ENCODE assay signal across 24 mouse cellular contexts in the genomic region with DNA sequence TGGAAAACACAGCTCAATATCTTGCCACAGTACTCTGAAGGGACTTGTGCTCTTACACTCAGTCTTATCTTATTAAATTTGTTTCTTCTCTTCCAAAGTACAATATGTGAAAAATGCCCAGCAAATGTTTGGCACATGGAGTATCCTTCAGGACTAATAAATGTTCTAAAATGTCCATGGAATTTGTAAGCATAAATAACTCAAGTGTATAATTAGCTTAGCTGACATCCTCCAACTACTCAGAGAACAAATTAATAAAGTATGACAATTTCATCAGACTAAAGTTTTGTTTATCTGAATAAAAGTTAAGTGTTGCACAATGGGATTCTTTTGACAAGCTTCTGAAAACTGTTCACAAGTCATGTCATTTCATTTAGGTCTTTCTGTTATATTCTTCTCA.
DNase-seq lines count a peak whose midpoint lies in the region; ATAC-seq and TF ChIP-seq lines count a peak whose summit lies in the region.
"Had no signal": no experiment of that assay in that cellular context is flagged by ENCODE, and none has a peak within 500 bp of the region (broad histone marks: within the 10 kb centered on the region; RNA-seq: fewer than 3 reads in every experiment).

No protein-coding gene starts in this region.

- 0 out of 2 replicates have a peak, but pooled peaks have one; percentile 8 for TF ChIP-seq EP300 in liver, postnatal 0 days (IDR thresholded peaks at IDR 0.05; ENCODE audit: low read depth)

- H3K4me1 ChIP-seq in liver, postnatal 0 days (ENCODE audit: insufficient read depth): no peaks in the 10 kb centered on the region
- H3K4me1 ChIP-seq in lung, embryonic 16.5 days (replicated peaks; ENCODE audit: control insufficient read depth, insufficient read depth, low read length): no peaks in the 10 kb centered on the region
- no peaks in the 10 kb centered on the region; the same call in 1 of the 2 replicates for H3K4me1 ChIP-seq in lung, adult 2 months (ENCODE audit: control insufficient read depth, insufficient read depth, low read length)
- H3K4me1 ChIP-seq: embryonic facial prominence, embryonic 10.5 days; embryonic facial prominence, embryonic 12.5 days; forebrain, embryonic 13.5 days; forebrain, embryonic 15.5 days had no signal

- no peaks in the 10 kb centered on the region for H3K36me3 ChIP-seq in liver, postnatal 0 days (replicated peaks; ENCODE audit: insufficient read depth, low read length)
- H3K36me3 ChIP-seq in lung, embryonic 16.5 days (ENCODE audit: control insufficient read depth, insufficient read depth, low read length): no peaks in the 10 kb centered on the region
- H3K36me3 ChIP-seq: embryonic facial prominence, embryonic 10.5 days; embryonic facial prominence, embryonic 12.5 days; forebrain, embryonic 15.5 days; G1E had no signal

- ATAC-seq in liver, postnatal 0 days: no peak
- ATAC-seq in lung, embryonic 16.5 days (ENCODE audit: low read depth): peak; percentile 51; the same call in 1 of the 2 replicates
- ATAC-seq: CD4-positive, CD25-positive, alpha-beta regulatory T cell, adult 4 months; forebrain, embryonic 13.5 days; forebrain, embryonic 15.5 days; Patski had no signal

- no peak overlapping the region for H3K27ac ChIP-seq in liver, postnatal 0 days (ENCODE audit: low read depth)
- H3K27ac ChIP-seq in lung, embryonic 16.5 days (ENCODE audit: low read length): no peak overlapping the region
- H3K27ac ChIP-seq: embryonic facial prominence, embryonic 10.5 days; embryonic facial prominence, embryonic 12.5 days; forebrain, embryonic 13.5 days; forebrain, embryonic 15.5 days had no signal

- TF ChIP-seq POLR2A in lung, adult 2 months (IDR thresholded peaks at IDR 0.05; ENCODE audit: borderline replicate concordance, extremely low read depth, low read depth, low read length): no peak

- H3K4me2 ChIP-seq in liver, postnatal 0 days (ENCODE audit: low read depth, low read length): no peak overlapping the region
- H3K4me2 ChIP-seq in lung, embryonic 16.5 days (ENCODE audit: low read depth, low read length): no peak overlapping the region
- H3K4me2 ChIP-seq: embryonic facial prominence, embryonic 12.5 days; forebrain, embryonic 13.5 days; forebrain, embryonic 15.5 days had no signal

- no peak overlapping the region for H3K4me3 ChIP-seq in liver, postnatal 0 days (ENCODE audit: low read depth, low read length)
- no peak overlapping the region for H3K4me3 ChIP-seq in lung, embryonic 16.5 days (ENCODE audit: low read length)
- no peak overlapping the region for H3K4me3 ChIP-seq in lung, adult 2 months (replicated peaks; ENCODE audit: extremely low read depth, low read depth, low read length)
- H3K4me3 ChIP-seq: embryonic facial prominence, embryonic 10.5 days; embryonic facial prominence, embryonic 12.5 days; forebrain, embryonic 13.5 days; forebrain, embryonic 15.5 days had no signal

- no peaks in the 10 kb centered on the region for H3K9me3 ChIP-seq in liver, postnatal 0 days (ENCODE audit: low read length)
- no peaks in the 10 kb centered on the region for H3K9me3 ChIP-seq in lung, embryonic 16.5 days (ENCODE audit: control insufficient read depth, low read length)
- H3K9me3 ChIP-seq: embryonic facial prominence, embryonic 10.5 days; embryonic facial prominence, embryonic 12.5 days; forebrain, embryonic 13.5 days; forebrain, embryonic 15.5 days; G1E had no signal

- no peak for DNase-seq in liver, postnatal 0 days
- DNase-seq in liver (no peak), adipocyte (ENCODE audit: low spot score) (peak; percentile 21)
- DNase-seq in lung, adult 18-20 months: no peak
- peak; percentile 20 for DNase-seq in lung, postnatal 25 days (ENCODE audit: low spot score)
- DNase-seq in lung, adult 2 months: no peak
- DNase-seq: adrenal gland, adult 8-10 months; adrenal gland, postnatal 14 days; adrenal gland, postnatal 36 days; B cell, adult 2 months; cerebellum, adult 11-12 months; cerebellum, adult 2 months; cerebellum, adult 9-10 months; cerebellum, postnatal 10 days; cerebellum, postnatal 25 days had no signal

- no peak for TF ChIP-seq CTCF in liver, postnatal 0 days (IDR thresholded peaks at IDR 0.05; ENCODE audit: low read depth)
- no peak for TF ChIP-seq CTCF in lung, adult 2 months (IDR thresholded peaks at IDR 0.05; ENCODE audit: insufficient read depth, low read length)

- H3K27me3 ChIP-seq in liver, postnatal 0 days (ENCODE audit: insufficient read depth, low read length): no peaks in the 10 kb centered on the region
- no peaks in the 10 kb centered on the region for H3K27me3 ChIP-seq in lung, embryonic 16.5 days (ENCODE audit: control insufficient read depth, insufficient read depth, low read depth, low read length)
- H3K27me3 ChIP-seq: CH12.LX; embryonic facial prominence, embryonic 12.5 days; forebrain, embryonic 13.5 days; forebrain, embryonic 15.5 days had no signal

- H3K9ac ChIP-seq in liver, postnatal 0 days (replicated peaks): no peak overlapping the region
- no peak overlapping the region for H3K9ac ChIP-seq in lung, embryonic 16.5 days (ENCODE audit: low read length)
- H3K9ac ChIP-seq: embryonic facial prominence, embryonic 12.5 days; forebrain, embryonic 13.5 days; forebrain, embryonic 15.5 days had no signal

Comparison
In these comparisons a context has a peak if more than half of its experiments do, and no peak if none do; other contexts are left out.
1. DNase-seq: peak in lung, postnatal 25 days (single experiment) and adipocyte (single experiment); none in liver, postnatal 0 days (single experiment), liver (single experiment), lung, adult 18-20 months (0 of 2) and lung, adult 2 months (single experiment).